Mouse (Mus musculus): ENCODE measurements around the gene Mrpl45. TPM values are rescaled to one million over a fixed set of nuclear protein-coding genes. Genes with fewer than 3 reads are reported as not detected.

The Mrpl45 gene
- total RNA-seq, 1 experiment from 2014 or later, result 11.4 TPM

DNA sequence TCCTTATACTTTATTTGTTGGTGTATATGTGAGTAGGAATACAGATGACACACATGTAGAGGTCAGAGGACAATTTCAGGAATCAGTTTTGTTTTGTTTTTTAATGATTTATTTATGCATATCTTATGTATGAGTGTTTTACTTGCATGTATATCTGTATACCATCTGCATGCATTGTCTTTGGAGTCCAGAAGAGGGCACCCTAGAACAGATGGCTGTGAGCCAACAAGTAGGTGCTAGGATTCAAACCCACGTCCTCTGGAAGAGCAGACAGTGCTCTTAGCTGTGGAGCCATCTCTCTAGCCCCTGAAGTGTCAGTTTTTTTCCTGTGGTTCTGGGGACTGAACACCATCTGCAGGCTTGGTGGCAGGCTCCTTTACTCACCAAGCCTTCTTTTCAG lies 9.7 kb downstream of the Mrpl45 start:
- no peak for ATAC-seq (replicated peaks; ENCODE audit: insufficient number of reproducible peaks, low FRiP score, low TSS enrichment, poor library complexity, severe bottlenecking)

- ATAC-seq (replicated peaks; ENCODE audit: insufficient number of reproducible peaks, low FRiP score, low TSS enrichment, poor library complexity, severe bottlenecking), result peak; percentile 89
Measured at GRCm38 (mm10) chr11:97328148-97328547, 12.6 kb downstream of the Mrpl45 start.

DNA sequence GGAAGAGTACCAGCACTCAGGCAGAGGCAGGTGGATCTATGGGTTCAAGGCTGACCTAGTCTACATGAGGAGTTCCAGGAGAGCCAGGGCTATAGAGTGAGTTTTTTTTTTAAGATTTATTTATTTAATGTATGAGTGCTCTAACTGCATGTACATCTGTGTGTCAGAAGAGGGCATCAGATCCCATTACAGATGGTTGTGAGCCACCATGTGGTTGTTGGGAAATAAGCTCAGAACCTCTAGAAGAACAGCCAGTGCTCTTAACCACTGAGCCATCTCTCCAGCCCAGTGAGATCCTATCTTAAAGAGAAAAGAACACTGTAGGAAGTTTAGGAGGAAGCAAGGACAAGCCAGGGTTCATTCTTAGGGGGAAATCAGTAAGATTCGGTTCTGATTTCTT lies 14.8 kb downstream of the Mrpl45 start:
- ATAC-seq (replicated peaks; ENCODE audit: insufficient number of reproducible peaks, low FRiP score, low TSS enrichment, poor library complexity, severe bottlenecking), result no peak

DNA sequence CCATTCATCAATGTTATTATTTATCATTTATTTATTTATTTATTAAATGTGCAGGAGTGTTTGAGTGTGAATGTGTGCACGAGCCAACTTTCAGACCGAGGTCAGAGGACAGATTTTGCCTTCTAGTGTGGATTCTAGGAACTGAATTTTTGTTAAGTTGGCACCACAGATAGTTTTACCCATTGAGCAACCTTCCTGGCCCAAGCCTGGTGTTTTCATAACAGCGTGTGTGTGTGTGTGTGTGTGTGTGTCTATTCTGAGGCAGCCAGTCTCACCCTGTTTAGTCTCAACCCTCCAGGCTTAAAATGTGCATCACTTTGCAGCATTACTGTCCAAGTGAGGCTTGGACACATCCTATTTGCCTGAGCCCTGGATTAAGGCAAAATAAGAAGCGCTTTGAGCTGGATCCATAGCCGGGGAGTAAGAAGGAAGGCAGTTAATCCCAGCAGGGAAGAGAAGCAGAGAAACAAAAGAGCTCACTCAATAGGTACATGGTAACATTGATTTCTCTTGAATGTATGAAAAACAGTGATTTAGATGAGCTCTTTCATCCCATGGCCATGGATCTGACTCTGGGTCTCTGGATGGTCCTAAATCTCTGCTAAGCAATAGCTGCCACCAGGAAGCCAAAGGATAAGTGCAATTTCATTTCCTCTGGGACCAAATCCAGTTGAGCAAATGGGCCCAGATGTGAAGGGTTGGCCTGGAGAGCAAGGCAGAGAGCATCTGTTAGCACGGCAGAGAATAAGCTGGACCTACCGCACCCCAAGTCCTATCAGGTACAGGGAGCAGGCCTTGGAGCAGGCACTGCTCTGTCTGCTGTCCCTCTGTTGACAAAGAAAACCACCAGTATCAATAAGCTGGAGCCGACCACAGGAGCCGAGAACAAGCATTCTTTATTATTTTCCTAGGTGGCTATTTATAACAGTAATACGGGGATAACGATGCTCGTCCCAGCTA lies 16.0 kb downstream of the Mrpl45 start:
- ATAC-seq (replicated peaks; ENCODE audit: insufficient number of reproducible peaks, low FRiP score, low TSS enrichment, poor library complexity, severe bottlenecking), result no peak

DNA sequence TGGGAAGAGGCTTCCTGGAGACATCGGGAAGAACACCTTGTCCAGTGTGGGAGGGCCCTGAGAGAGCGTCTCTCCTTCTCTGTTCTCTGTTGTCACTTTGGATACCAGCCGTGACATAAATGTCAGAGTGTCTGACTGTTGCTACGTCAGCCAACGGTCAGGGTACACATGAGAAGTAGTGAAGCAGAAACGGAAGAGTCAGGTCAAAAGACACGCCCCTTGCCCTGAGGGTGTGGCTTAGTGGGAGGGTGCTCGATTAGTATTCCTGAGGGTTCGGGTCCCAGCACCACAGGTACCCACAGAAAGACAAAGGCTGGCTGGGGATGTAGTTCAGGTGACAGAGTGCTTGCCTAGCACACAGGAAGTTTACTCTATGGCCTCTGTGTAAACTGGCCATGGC lies 17.5 kb downstream of the Mrpl45 start:
- no peak for ATAC-seq (replicated peaks; ENCODE audit: insufficient number of reproducible peaks, low FRiP score, low TSS enrichment, poor library complexity, severe bottlenecking)

DNA sequence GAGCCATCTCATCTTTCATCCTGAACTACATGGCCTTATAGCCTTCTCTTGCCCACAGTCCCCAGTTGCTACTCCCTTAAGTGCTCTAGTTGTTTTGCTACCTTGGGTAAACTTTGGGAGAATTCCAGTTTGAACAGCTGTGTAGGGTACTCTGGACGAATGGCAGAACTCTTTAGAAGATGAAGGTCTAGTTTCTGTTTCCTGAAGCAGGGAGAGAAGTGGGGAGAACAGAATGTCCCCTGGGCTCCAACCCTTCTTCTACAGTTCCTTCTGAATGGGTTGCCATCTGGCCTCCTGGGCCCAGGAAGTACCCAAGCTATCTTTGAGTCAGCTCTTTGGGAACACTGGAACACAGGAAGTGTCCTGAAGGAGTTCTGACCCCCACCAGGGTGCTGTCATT lies 18.4 kb downstream of the Mrpl45 start:
- no peak for ATAC-seq (replicated peaks; ENCODE audit: insufficient number of reproducible peaks, low FRiP score, low TSS enrichment, poor library complexity, severe bottlenecking)

- no peak for ATAC-seq (replicated peaks; ENCODE audit: insufficient number of reproducible peaks, low FRiP score, low TSS enrichment, poor library complexity, severe bottlenecking)
Measured at GRCm38 (mm10) chr11:97334400-97334799, 18.9 kb downstream of the Mrpl45 start.

GRCm38 (mm10) chr11:97336238-97336637 lies 20.7 kb downstream of the Mrpl45 start:
- no peak for ATAC-seq (replicated peaks; ENCODE audit: insufficient number of reproducible peaks, low FRiP score, low TSS enrichment, poor library complexity, severe bottlenecking)

GRCm38 (mm10) chr11:97336751-97337345 lies 21.3 kb downstream of the Mrpl45 start:
- no peak for ATAC-seq (replicated peaks; ENCODE audit: insufficient number of reproducible peaks, low FRiP score, low TSS enrichment, poor library complexity, severe bottlenecking)

- no peak for ATAC-seq (replicated peaks; ENCODE audit: insufficient number of reproducible peaks, low FRiP score, low TSS enrichment, poor library complexity, severe bottlenecking)
Measured at GRCm38 (mm10) chr11:97337363-97337762, 21.8 kb downstream of the Mrpl45 start.

GRCm38 (mm10) chr11:97338302-97338976 lies 22.9 kb downstream of the Mrpl45 start:
- no peak for ATAC-seq (replicated peaks; ENCODE audit: insufficient number of reproducible peaks, low FRiP score, low TSS enrichment, poor library complexity, severe bottlenecking)

GRCm38 (mm10) chr11:97338977-97339315 lies 23.4 kb downstream of the Mrpl45 start:
- no peak for ATAC-seq (replicated peaks; ENCODE audit: insufficient number of reproducible peaks, low FRiP score, low TSS enrichment, poor library complexity, severe bottlenecking)

GRCm38 (mm10) chr11:97343175-97343574 lies 27.7 kb downstream of the Mrpl45 start:
- no peak for ATAC-seq (replicated peaks; ENCODE audit: insufficient number of reproducible peaks, low FRiP score, low TSS enrichment, poor library complexity, severe bottlenecking)

GRCm38 (mm10) chr11:97343619-97344018 lies 28.1 kb downstream of the Mrpl45 start:
- ATAC-seq (replicated peaks; ENCODE audit: insufficient number of reproducible peaks, low FRiP score, low TSS enrichment, poor library complexity, severe bottlenecking), result peak; percentile 48

DNA sequence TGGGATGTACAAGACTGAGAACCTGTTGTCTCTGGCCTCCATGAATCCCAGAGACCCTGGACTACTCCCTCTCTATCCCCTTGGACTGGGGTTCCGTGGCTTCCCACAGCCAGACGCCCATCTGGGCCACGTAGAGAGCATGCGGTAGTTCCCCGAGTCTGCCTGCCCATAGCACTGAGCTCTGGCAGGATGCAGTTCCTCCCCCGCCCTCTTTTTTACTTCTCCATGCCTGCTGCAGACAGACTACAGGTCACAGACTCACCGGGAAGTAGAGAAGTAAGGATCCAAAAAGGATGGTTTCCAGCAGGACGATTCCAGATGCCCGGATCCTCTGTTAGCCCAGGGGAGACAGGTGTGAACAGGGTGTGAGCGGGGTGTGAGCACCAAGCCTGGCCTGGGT lies 29.9 kb downstream of the Mrpl45 start:
- ATAC-seq (replicated peaks; ENCODE audit: insufficient number of reproducible peaks, low FRiP score, low TSS enrichment, poor library complexity, severe bottlenecking), result no peak

DNA sequence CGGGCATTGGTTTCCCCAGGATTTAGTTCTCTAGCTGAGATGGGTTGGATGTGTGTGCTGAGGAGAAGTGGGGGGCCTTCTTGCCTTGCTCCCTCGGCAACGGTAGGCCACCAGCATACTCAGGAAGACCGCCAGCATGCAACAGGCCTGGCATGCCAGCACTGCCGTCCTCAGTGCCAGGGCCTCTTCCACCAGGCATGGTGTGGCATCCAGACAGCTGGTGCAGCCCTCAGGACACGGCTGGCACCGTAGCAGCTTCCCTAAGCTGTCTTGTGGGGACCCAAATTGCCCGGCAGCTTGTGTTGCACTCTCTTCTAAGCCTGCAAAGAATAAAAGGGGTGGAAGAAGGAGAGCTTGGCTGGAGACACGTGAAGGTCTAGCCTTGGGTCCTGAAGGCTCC lies 30.9 kb downstream of the Mrpl45 start:
- ATAC-seq (replicated peaks; ENCODE audit: insufficient number of reproducible peaks, low FRiP score, low TSS enrichment, poor library complexity, severe bottlenecking), result no peak

- no peak for ATAC-seq (replicated peaks; ENCODE audit: insufficient number of reproducible peaks, low FRiP score, low TSS enrichment, poor library complexity, severe bottlenecking)
Measured at GRCm38 (mm10) chr11:97347291-97347690, 31.8 kb downstream of the Mrpl45 start.

DNA sequence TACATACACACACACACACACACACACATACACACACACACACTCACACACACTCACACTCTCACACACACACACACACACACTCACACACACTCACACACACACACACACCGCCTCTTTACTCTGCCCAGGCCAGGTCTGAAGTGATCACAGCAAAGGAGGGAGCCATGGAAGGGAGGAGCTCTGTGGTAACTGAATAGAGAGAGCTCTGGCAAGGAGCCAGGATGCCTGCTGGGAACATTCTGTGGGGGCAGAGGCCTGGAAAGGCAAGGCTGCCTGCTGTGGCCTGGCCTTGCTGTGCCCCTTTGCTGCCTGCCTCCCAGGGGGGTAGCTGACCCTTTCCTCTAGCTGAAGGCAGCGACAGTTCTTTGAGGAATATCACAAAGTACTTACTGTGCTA lies 34.5 kb downstream of the Mrpl45 start:
- ATAC-seq (replicated peaks; ENCODE audit: insufficient number of reproducible peaks, low FRiP score, low TSS enrichment, poor library complexity, severe bottlenecking), result no peak

GRCm38 (mm10) chr11:97352027-97352684 lies 36.6 kb downstream of the Mrpl45 start, which contains the start of gene Gpr179:
Gpr179 (minus strand) TSS chr11:97352077.
- ATAC-seq (replicated peaks; ENCODE audit: insufficient number of reproducible peaks, low FRiP score, low TSS enrichment, poor library complexity, severe bottlenecking), result no peak

All from monocyte, adult 5-6 weeks (primary cell).